Mouse (Mus musculus) liver, embryonic 14.5 days (tissue): ENCODE data around the gene Cul4a. TPM values are rescaled to one million over a fixed set of nuclear protein-coding genes. Genes with fewer than 3 reads are reported as not detected.
A peak's percentile ranks its signal among the peaks of the same experiment; 100 is the strongest.

Experiments
- ATAC-seq: fragments of 200-750 bp; cut with Nextera tagmentation; 2 replicates; pipeline ENCODE4 v1.8.0; 2017; ENCODE audit warnings: moderate number of reproducible peaks, mild to moderate bottlenecking, moderate library complexity; ENCODE audit not compliant: insufficient read depth
- DNase-seq, 3 experiments: peaks; one replicate each; pipeline ENCODE4 v3.0.0-alpha.2; 2012 to 2013; ENCODE audit warnings: low read depth in 3 of 3, low spot score in 3 of 3
- H3K27ac ChIP-seq: fragments of 300-500 bp; sonication (generic); 2 replicates; pipeline ENCODE4 v1.5.1; 2014; ENCODE audit warnings: moderate library complexity, mild to moderate bottlenecking, control low read depth, inconsistent platforms
- H3K27me3 ChIP-seq: fragments of 300-500 bp; sonication (generic); 2 replicates; pipeline ENCODE4 v1.6.1; 2014; ENCODE audit warnings: mild to moderate bottlenecking, low read length, moderate library complexity; ENCODE audit not compliant: control insufficient read depth, insufficient read depth
- H3K36me3 ChIP-seq: fragments of 300-500 bp; sonication (generic); replicated peaks from 2 replicates; pipeline ENCODE4 v1.6.1; 2014; ENCODE audit warnings: low read depth; ENCODE audit not compliant: control insufficient read depth, insufficient read depth
- H3K4me1 ChIP-seq, 2 experiments: fragments of 200-500 bp in 1 of 2; fragments of 300-500 bp in 1 of 2; sonication (generic) in 1 of 2; replicated peaks; 2 replicates each; pipeline ENCODE4 v1.6.1; 2012 to 2014; ENCODE audit warnings: antibody characterized with exemption in 1 of 2, inconsistent platforms in 1 of 2, low read length in 1 of 2; ENCODE audit not compliant: control insufficient read depth in 2 of 2, insufficient read depth in 2 of 2
- H3K4me2 ChIP-seq: fragments of 300-500 bp; sonication (generic); 2 replicates; pipeline ENCODE4 v1.6.1; 2014; ENCODE audit warnings: low read depth, mild to moderate bottlenecking, control low read depth, moderate library complexity
- H3K4me3 ChIP-seq, 2 experiments: fragments of 200-500 bp in 1 of 2; fragments of 300-500 bp in 1 of 2; sonication (generic) in 1 of 2; 2 replicates each; pipeline ENCODE4 v1.5.1; 2012 to 2014; ENCODE audit warnings: low read depth in 2 of 2, low read length in 2 of 2, mild to moderate bottlenecking in 2 of 2, control low read depth in 1 of 2, inconsistent platforms in 1 of 2, moderate library complexity in 1 of 2; ENCODE audit not compliant: insufficient read depth in 1 of 2
- H3K9ac ChIP-seq: fragments of 300-500 bp; sonication (generic); replicated peaks from 2 replicates; pipeline ENCODE4 v1.6.1; 2014; ENCODE audit warnings: mild to moderate bottlenecking, control low read depth, moderate library complexity
- H3K9me3 ChIP-seq: fragments of 300-500 bp; sonication (generic); 2 replicates; pipeline ENCODE4 v1.6.1; 2016; ENCODE audit warnings: low read length, mixed read lengths; ENCODE audit not compliant: control insufficient read depth
- CTCF ChIP-seq: IDR thresholded peaks from 2 replicates; pipeline ENCODE4 v1.5.1; 2016; ENCODE audit warnings: antibody characterized with exemption, low read depth, control low read depth
- EP300 ChIP-seq: IDR thresholded peaks from 2 replicates; pipeline ENCODE4 v1.6.1; 2016; ENCODE audit warnings: antibody characterized with exemption, low read depth
- WGBS: fragments of 180-500 bp; shearing (Covaris S2); extraction: QIAGEN DNeasy Blood & Tissue Kit; methylation state at CpG from one replicate; pipeline ENCODE4 v1.1.7; 2014; ENCODE audit not compliant: insufficient replicate concordance; 5-methylcytosine and 5-hydroxymethylcytosine counted together
- polyA plus RNA-seq, 2 experiments: library from polyadenylated mRNA; depleted of rRNA in 1 of 2; stranded (reverse) in 1 of 2; unstranded in 1 of 2; fragments of >200 nt; fragmentation: Nextera tagmentation in 1 of 2; extraction: Ambion mirVana in 1 of 2; gene quantifications; 2 replicates each; pipeline versions ENCODE4 v1.2.1 to v1.2.3; 2012 to 2014

Cul4a gene
- polyA plus RNA-seq, 2 experiments, result 48.5 to 68.8 TPM

DNA sequence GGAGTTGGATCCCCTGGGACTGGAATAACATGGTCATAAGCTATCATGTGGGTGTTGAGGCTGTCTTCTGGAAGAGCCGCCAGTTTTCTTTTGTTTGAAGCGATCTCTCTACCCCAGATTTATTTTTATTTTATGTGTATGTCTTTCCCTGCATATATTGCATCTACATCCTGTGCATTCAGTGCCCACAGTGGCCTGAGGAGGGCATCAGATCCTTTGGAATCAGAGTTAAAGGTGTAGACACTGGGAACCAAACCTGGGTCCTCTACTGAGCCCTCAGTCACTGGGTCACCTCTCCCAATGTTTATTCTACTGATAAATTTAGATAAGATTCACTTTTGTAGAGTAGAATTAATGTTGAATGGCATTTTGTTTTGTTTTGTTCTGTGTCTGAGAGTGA lies 43.9 kb downstream of the Cul4a start:
- peaks cover 44% of the 10 kb centered on the region for H3K36me3 ChIP-seq

DNA sequence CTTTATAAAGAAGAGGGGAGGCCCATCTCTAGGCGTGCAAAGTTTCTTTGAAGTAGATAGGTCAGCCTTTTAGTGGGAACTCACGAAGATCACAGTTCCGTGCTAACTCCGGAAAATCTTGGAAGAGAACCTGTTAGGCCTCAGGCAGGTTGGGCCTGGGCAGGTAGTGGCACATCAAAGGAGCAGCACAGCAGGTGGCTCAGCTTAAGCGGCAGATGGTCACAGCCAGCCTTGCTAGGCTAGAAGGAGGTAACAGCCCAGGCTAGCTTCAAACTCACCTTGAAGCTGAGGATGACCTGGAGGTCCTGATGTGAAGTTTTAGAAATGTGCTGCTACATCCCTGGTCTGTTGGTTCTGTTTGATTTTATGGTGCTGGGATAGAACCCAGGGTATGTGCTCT lies 44.4 kb downstream of the Cul4a start:
- no peaks in the 10 kb centered on the region for H3K9me3 ChIP-seq
- peaks cover 38% of the 10 kb centered on the region for H3K36me3 ChIP-seq
- TF ChIP-seq EP300 (no peak), CTCF (no peak)
- no peaks in the 10 kb centered on the region for H3K27me3 ChIP-seq
- ATAC-seq, result no peak
- no peak overlapping the region for H3K4me2 ChIP-seq
- H3K4me3 ChIP-seq, result no peak overlapping the region
- no peaks in the 10 kb centered on the region for H3K4me1 ChIP-seq
- no peak overlapping the region for H3K9ac ChIP-seq
- WGBS, result 80% methylated on average over 5 of the region's 5 CpGs
- DNase-seq, result no peak
- H3K27ac ChIP-seq, result no peak overlapping the region

More for the DNA sequence above, 43.9 kb downstream of the Cul4a start:
- H3K4me1 ChIP-seq, result no peaks in the 10 kb centered on the region
- TF ChIP-seq EP300, result no peak
- peak; percentile 30; the same call in 1 of the 2 replicates for TF ChIP-seq CTCF
- H3K27me3 ChIP-seq, result no peaks in the 10 kb centered on the region
- no peaks in the 10 kb centered on the region for H3K9me3 ChIP-seq
- H3K4me2 ChIP-seq, result no peak overlapping the region
- H3K9ac ChIP-seq, result no peak overlapping the region
- ATAC-seq (no peak), DNase-seq (no peak)
- WGBS, result 85% methylated on average over 2 of the region's 2 CpGs
- H3K4me3 ChIP-seq, result no peak overlapping the region
- no peak overlapping the region for H3K27ac ChIP-seq

DNA sequence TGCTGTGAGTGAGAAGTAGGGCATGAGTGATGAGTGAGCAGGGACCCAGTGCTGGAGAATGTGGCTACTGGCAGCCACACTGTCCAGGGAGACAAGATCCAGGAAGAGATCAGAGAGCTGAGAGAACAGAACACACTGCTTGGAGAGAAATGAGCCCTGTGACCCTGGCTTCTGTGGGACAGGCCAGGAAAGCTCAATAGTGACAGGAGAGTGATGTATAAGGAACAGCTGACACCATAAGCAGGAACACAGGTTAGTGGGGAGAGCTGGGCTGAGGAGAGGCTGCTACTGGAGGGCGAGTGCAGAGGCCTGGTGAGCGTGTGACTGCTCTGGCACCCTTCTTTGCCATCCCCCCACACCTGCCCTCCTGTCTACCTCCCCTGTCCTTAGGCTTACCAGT lies 45.5 kb downstream of the Cul4a start:
- no peak for DNase-seq
- H3K9me3 ChIP-seq, result no peaks in the 10 kb centered on the region
- 70% methylated on average over 2 of the region's 2 CpGs for WGBS
- TF ChIP-seq EP300, result no peak
- TF ChIP-seq CTCF, result no peak
- no peak for ATAC-seq
- H3K27ac ChIP-seq, result no peak overlapping the region
- H3K4me2 ChIP-seq, result no peak overlapping the region
- H3K4me1 ChIP-seq, result no peaks in the 10 kb centered on the region
- peaks cover 28% of the 10 kb centered on the region for H3K36me3 ChIP-seq
- H3K4me3 ChIP-seq, result no peak overlapping the region
- H3K27me3 ChIP-seq, result no peaks in the 10 kb centered on the region
- no peak overlapping the region for H3K9ac ChIP-seq

DNA sequence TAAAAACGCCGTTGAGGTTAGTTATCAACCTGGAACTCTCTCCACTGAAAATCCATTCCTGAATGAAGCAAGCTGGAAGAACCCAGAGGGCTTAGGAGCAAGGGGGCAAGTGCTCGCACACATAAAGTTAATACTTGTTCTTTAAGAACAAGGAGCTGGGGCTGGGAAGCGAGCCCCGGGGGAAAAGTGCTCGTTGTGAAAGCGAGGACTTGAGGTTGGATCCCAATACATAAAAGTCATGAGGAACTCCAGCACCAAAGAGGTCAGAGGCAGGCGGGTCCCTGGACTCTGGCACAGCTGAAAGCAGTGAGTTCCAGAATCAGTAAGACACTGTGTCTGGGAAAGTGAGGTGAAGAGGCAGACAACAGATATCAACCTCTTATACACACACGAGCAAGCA lies 48.7 kb downstream of the Cul4a start:
- Histone ChIP-seq H3K4me3 (no peak overlapping the region), H3K36me3 (peaks cover 3% of the 10 kb centered on the region), H3K27me3 (no peaks in the 10 kb centered on the region), H3K27ac (no peak overlapping the region), H3K4me2 (no peak overlapping the region), H3K9me3 (no peaks in the 10 kb centered on the region), H3K9ac (no peak overlapping the region), H3K4me1 (peaks cover 0 to 6% of the 10 kb centered on the region in 2 experiments; a peak in 2 of 4 replicates)
- DNase-seq, result no peak
- TF ChIP-seq EP300 (no peak), CTCF (no peak)
- ATAC-seq, result no peak
- 76% methylated on average over 9 of the region's 9 CpGs for WGBS

DNA sequence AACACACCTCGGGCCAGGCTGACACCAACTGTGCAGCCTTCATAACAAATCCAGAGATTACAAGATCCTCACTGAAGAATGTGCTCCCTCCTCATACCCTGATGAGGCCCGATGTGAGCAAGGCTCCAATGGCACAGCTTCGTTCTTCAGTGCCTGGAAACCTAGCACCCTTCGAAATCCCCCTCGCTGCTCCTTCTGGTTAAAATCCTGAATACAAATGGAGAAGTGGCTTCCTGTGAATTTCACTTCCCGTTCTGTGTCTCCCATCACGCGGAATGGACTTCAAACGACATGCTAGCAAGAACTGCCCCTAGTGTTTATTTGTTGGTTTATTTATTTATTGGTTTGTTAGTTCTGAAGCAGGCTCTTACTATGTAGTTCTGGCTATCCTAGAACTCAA lies 49.9 kb downstream of the Cul4a start:
- Histone ChIP-seq H3K4me1 (peaks cover 3 to 8% of the 10 kb centered on the region in 2 experiments), H3K27ac (no peak overlapping the region)
- WGBS, result 53% methylated on average over 9 of the region's 9 CpGs

More for the DNA sequence above, 49.9 kb downstream of the Cul4a start:
- Histone ChIP-seq H3K27me3 (no peaks in the 10 kb centered on the region), H3K36me3 (no peaks in the 10 kb centered on the region), H3K9ac (no peak overlapping the region), H3K4me2 (no peak overlapping the region), H3K4me3 (no peak overlapping the region), H3K9me3 (no peaks in the 10 kb centered on the region)
- ATAC-seq, result no peak
- TF ChIP-seq CTCF, result no peak
- TF ChIP-seq EP300, result no peak
- no peak for DNase-seq
